Mouse (Mus musculus): Measurements from ENCODE around the gene Gm6525. TPM values are rescaled to one million over a fixed set of nuclear protein-coding genes. Genes with fewer than 3 reads are reported as not detected.

Gene Gm6525
- polyA plus RNA-seq (2014; fragmentation: Nextera tagmentation; extraction: Ambion mirVana), result 0.99 and 1.6 TPM in 2 replicates

DNA sequence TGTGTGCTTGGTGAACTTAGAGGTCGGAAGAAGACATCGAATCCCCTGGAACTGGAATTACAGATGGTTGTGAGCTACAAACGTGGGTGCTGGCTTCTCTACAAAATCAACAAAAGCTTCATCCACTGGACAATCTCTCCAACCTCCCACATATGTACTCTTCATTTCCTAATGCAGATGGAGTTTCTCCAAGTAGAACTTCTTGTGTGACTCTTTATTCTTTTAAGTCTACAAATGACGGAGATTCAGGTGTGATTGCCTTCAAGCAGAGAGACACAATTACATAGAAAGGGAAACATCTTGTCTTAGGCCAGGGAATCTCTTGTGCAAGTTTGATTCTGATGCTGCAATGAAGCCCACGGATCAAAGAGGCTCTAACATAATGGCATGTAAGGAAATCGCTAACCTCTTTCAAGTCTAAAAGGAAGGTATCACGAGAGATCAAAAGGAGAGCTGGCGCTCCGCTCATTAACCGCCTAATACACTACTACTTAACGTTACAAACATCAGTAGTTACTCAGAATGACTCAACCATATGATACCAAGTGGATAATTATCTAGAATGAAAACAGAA lies at the start of gene Gm6525:
TSS of gene Gm6525 (plus strand) at position 524 of the 574 bp plus-strand sequence.
- no peaks in the 10 kb centered on the region for H3K4me1 ChIP-seq (replicated peaks; ENCODE audit: control insufficient read depth, insufficient read depth, low read length)
- no peaks in the 10 kb centered on the region for H3K27me3 ChIP-seq (ENCODE audit: control insufficient read depth, insufficient read depth, low read length)
- H3K4me2 ChIP-seq (replicated peaks; ENCODE audit: low read depth, low read length), result no peak within 1 kb of the TSS
- H3K36me3 ChIP-seq (ENCODE audit: control insufficient read depth, insufficient read depth, low read length), result 0 out of 2 replicates have a peak, but pooled peaks cover 5% of the 10 kb centered on the region
- 86% methylated on average over 11 of the region's 11 CpGs for WGBS
- DNase-seq (ENCODE audit: low spot score) (no peak), ATAC-seq (ENCODE audit: low FRiP score) (no peak)
- no peak within 1 kb of the TSS for H3K9ac ChIP-seq (ENCODE audit: low read depth, low read length)
- no peak within 1 kb of the TSS for H3K27ac ChIP-seq (ENCODE audit: low read depth, low read length)
- H3K9me3 ChIP-seq (ENCODE audit: control insufficient read depth, low read length), result no peaks in the 10 kb centered on the region
- no peak within 1 kb of the TSS for H3K4me3 ChIP-seq (ENCODE audit: low read depth, low read length)

GRCm38 (mm10) chr3:84125704-84126289 lies 48.1 kb upstream of the Gm6525 start:
- H3K27ac ChIP-seq (ENCODE audit: low read depth, low read length), result no peak overlapping the region
- no peak overlapping the region for H3K9ac ChIP-seq (ENCODE audit: low read depth, low read length)
- H3K4me3 ChIP-seq (ENCODE audit: low read depth, low read length), result no peak overlapping the region
- no peaks in the 10 kb centered on the region; the same call in 1 of the 2 replicates for H3K4me1 ChIP-seq (replicated peaks; ENCODE audit: control insufficient read depth, insufficient read depth, low read length)
- H3K4me2 ChIP-seq (replicated peaks; ENCODE audit: low read depth, low read length), result no peak overlapping the region
- WGBS, result 61% methylated on average over 6 of the region's 6 CpGs
- H3K36me3 ChIP-seq (ENCODE audit: control insufficient read depth, insufficient read depth, low read length), result no peaks in the 10 kb centered on the region
- H3K9me3 ChIP-seq (ENCODE audit: control insufficient read depth, low read length), result no peaks in the 10 kb centered on the region
- no peaks in the 10 kb centered on the region for H3K27me3 ChIP-seq (ENCODE audit: control insufficient read depth, insufficient read depth, low read length)
- ATAC-seq (ENCODE audit: low FRiP score), result no peak
- no peak for DNase-seq (ENCODE audit: low spot score)

- no peak overlapping the region for H3K27ac ChIP-seq (ENCODE audit: low read depth, low read length)
- WGBS, result 91% methylated on average over 3 of the region's 3 CpGs
- DNase-seq (ENCODE audit: low spot score), result no peak
- no peak for ATAC-seq (ENCODE audit: low FRiP score)
- no peak overlapping the region for H3K4me3 ChIP-seq (ENCODE audit: low read depth, low read length)
- H3K4me2 ChIP-seq (replicated peaks; ENCODE audit: low read depth, low read length), result no peak overlapping the region
- H3K36me3 ChIP-seq (ENCODE audit: control insufficient read depth, insufficient read depth, low read length), result no peaks in the 10 kb centered on the region
- no peaks in the 10 kb centered on the region; the same call in 1 of the 2 replicates for H3K4me1 ChIP-seq (replicated peaks; ENCODE audit: control insufficient read depth, insufficient read depth, low read length)
- H3K9me3 ChIP-seq (ENCODE audit: control insufficient read depth, low read length), result no peaks in the 10 kb centered on the region
- H3K27me3 ChIP-seq (ENCODE audit: control insufficient read depth, insufficient read depth, low read length), result no peaks in the 10 kb centered on the region
- no peak overlapping the region for H3K9ac ChIP-seq (ENCODE audit: low read depth, low read length)
Observed at GRCm38 (mm10) chr3:84126721-84127120, 47.2 kb upstream of the Gm6525 start.

- Histone ChIP-seq H3K27me3 (ENCODE audit: control insufficient read depth, insufficient read depth, low read length) (no peaks in the 10 kb centered on the region), H3K9me3 (ENCODE audit: control insufficient read depth, low read length) (no peaks in the 10 kb centered on the region), H3K27ac (ENCODE audit: low read depth, low read length) (no peak overlapping the region), H3K9ac (ENCODE audit: low read depth, low read length) (no peak overlapping the region), H3K4me1 (replicated peaks; ENCODE audit: control insufficient read depth, insufficient read depth, low read length) (no peaks in the 10 kb centered on the region; the same call in 1 of the 2 replicates), H3K36me3 (ENCODE audit: control insufficient read depth, insufficient read depth, low read length) (no peaks in the 10 kb centered on the region), H3K4me3 (ENCODE audit: low read depth, low read length) (no peak overlapping the region), H3K4me2 (replicated peaks; ENCODE audit: low read depth, low read length) (no peak overlapping the region)
- ATAC-seq (ENCODE audit: low FRiP score) (no peak), DNase-seq (ENCODE audit: low spot score) (no peak)
- WGBS, result 86% methylated on average over 2 of the region's 2 CpGs
Observed at GRCm38 (mm10) chr3:84127431-84127830, 46.5 kb upstream of the Gm6525 start.

GRCm38 (mm10) chr3:84128871-84129870 lies 44.7 kb upstream of the Gm6525 start:
- Histone ChIP-seq H3K36me3 (ENCODE audit: control insufficient read depth, insufficient read depth, low read length) (no peaks in the 10 kb centered on the region), H3K9me3 (ENCODE audit: control insufficient read depth, low read length) (no peaks in the 10 kb centered on the region), H3K4me1 (replicated peaks; ENCODE audit: control insufficient read depth, insufficient read depth, low read length) (no peaks in the 10 kb centered on the region; the same call in 1 of the 2 replicates), H3K4me2 (replicated peaks; ENCODE audit: low read depth, low read length) (no peak overlapping the region), H3K27me3 (ENCODE audit: control insufficient read depth, insufficient read depth, low read length) (no peaks in the 10 kb centered on the region), H3K9ac (ENCODE audit: low read depth, low read length) (no peak overlapping the region), H3K27ac (ENCODE audit: low read depth, low read length) (no peak overlapping the region), H3K4me3 (ENCODE audit: low read depth, low read length) (no peak overlapping the region)
- DNase-seq (ENCODE audit: low spot score), result peak; percentile 24
- no peak for ATAC-seq (ENCODE audit: low FRiP score)
- 62% methylated on average over 11 of the region's 11 CpGs for WGBS

GRCm38 (mm10) chr3:84130776-84131175 lies 43.1 kb upstream of the Gm6525 start:
- H3K4me3 ChIP-seq (ENCODE audit: low read depth, low read length), result no peak overlapping the region
- no peaks in the 10 kb centered on the region for H3K36me3 ChIP-seq (ENCODE audit: control insufficient read depth, insufficient read depth, low read length)
- no peak for ATAC-seq (ENCODE audit: low FRiP score)
- WGBS, result 80% methylated on average over 5 of the region's 5 CpGs
- H3K27ac ChIP-seq (ENCODE audit: low read depth, low read length), result no peak overlapping the region
- no peaks in the 10 kb centered on the region for H3K9me3 ChIP-seq (ENCODE audit: control insufficient read depth, low read length)
- no peak overlapping the region for H3K9ac ChIP-seq (ENCODE audit: low read depth, low read length)
- DNase-seq (ENCODE audit: low spot score), result no peak
- H3K4me2 ChIP-seq (replicated peaks; ENCODE audit: low read depth, low read length), result no peak overlapping the region
- no peaks in the 10 kb centered on the region for H3K27me3 ChIP-seq (ENCODE audit: control insufficient read depth, insufficient read depth, low read length)
- H3K4me1 ChIP-seq (replicated peaks; ENCODE audit: control insufficient read depth, insufficient read depth, low read length), result no peaks in the 10 kb centered on the region; the same call in 1 of the 2 replicates

DNA sequence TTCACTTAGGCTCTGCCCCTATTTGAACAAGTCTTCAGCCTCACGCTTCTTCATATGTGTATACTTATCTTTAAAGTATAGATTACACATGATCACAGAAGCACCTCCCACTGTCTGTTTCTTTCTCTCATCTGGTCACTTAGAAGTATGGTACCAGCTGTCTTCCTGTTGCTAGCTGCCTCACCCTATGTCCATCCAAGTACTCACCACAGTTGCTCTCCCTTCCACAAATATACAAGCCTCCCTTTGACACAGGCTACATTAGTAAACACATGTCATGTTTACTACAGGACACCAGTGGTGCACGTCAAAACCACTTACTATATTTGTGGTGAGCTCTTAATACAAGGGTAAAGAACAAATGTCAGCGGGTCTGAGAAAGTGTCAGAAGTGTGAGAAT lies 42.5 kb upstream of the Gm6525 start:
- Histone ChIP-seq H3K36me3 (ENCODE audit: control insufficient read depth, insufficient read depth, low read length) (no peaks in the 10 kb centered on the region), H3K27ac (ENCODE audit: low read depth, low read length) (no peak overlapping the region), H3K27me3 (ENCODE audit: control insufficient read depth, insufficient read depth, low read length) (no peaks in the 10 kb centered on the region), H3K9ac (ENCODE audit: low read depth, low read length) (no peak overlapping the region), H3K4me2 (replicated peaks; ENCODE audit: low read depth, low read length) (no peak overlapping the region), H3K4me1 (replicated peaks; ENCODE audit: control insufficient read depth, insufficient read depth, low read length) (no peaks in the 10 kb centered on the region), H3K9me3 (ENCODE audit: control insufficient read depth, low read length) (no peaks in the 10 kb centered on the region), H3K4me3 (ENCODE audit: low read depth, low read length) (no peak overlapping the region)
- DNase-seq (ENCODE audit: low spot score), result no peak
- 86% methylated on average over 3 of the region's 3 CpGs for WGBS
- no peak for ATAC-seq (ENCODE audit: low FRiP score)

- H3K4me2 ChIP-seq (replicated peaks; ENCODE audit: low read depth, low read length), result no peak overlapping the region
- H3K4me3 ChIP-seq (ENCODE audit: low read depth, low read length), result no peak overlapping the region
- 0 out of 2 replicates have a peak, but pooled peaks have one; percentile 43 for ATAC-seq (ENCODE audit: low FRiP score)
- DNase-seq (ENCODE audit: low spot score), result no peak
- WGBS, result 30% methylated on average over 9 of the region's 9 CpGs
- no peaks in the 10 kb centered on the region for H3K36me3 ChIP-seq (ENCODE audit: control insufficient read depth, insufficient read depth, low read length)
- no peaks in the 10 kb centered on the region for H3K27me3 ChIP-seq (ENCODE audit: control insufficient read depth, insufficient read depth, low read length)
- H3K9ac ChIP-seq (ENCODE audit: low read depth, low read length), result no peak overlapping the region
- no peaks in the 10 kb centered on the region for H3K9me3 ChIP-seq (ENCODE audit: control insufficient read depth, low read length)
- no peak overlapping the region for H3K27ac ChIP-seq (ENCODE audit: low read depth, low read length)
- no peaks in the 10 kb centered on the region for H3K4me1 ChIP-seq (replicated peaks; ENCODE audit: control insufficient read depth, insufficient read depth, low read length)
Observed at GRCm38 (mm10) chr3:84135387-84135786, 38.5 kb upstream of the Gm6525 start.

All from hindbrain, embryonic 11.5 days (tissue).